Mouse (Mus musculus) megakaryocyte, embryonic 14.5 days (primary cell): ENCODE results near the gene Anapc11.

Experiments used
- FLI1 ChIP-seq: IDR thresholded peaks from 2 replicates; pipeline ENCODE4 v1.6.1; 2012; ENCODE audit warnings: low read length, inconsistent platforms, mixed read lengths
- GATA1 ChIP-seq: IDR thresholded peaks from 3 replicates; pipeline ENCODE4 v1.6.1; 2012; ENCODE audit warnings: mixed read lengths, low read length, inconsistent platforms, borderline replicate concordance

GRCm38 (mm10) chr11:120573585-120574277 lies 24.5 kb upstream of the Anapc11 start:
- no peak for TF ChIP-seq FLI1
- no peak for TF ChIP-seq GATA1
